Mouse (Mus musculus) brain, embryonic 14.5 days (tissue): ENCODE measurements around the gene Fmc1.
"Not testable (repeated sequence)": the region's sequence is repeated elsewhere in the genome, so short reads cannot be mapped to it uniquely, and the experiment has no call there.

Experiments
- CTCF ChIP-seq: fragments of 200-500 bp; IDR thresholded peaks from 2 replicates; pipeline ENCODE4 v1.5.1; 2012; ENCODE audit warnings: inconsistent platforms, mild to moderate bottlenecking, moderate library complexity, borderline replicate concordance; ENCODE audit not compliant: insufficient read depth, insufficient read length; ENCODE audit errors: extremely low read depth
- POLR2A ChIP-seq: fragments of 200-500 bp; IDR thresholded peaks from 2 replicates; pipeline ENCODE4 v1.6.1; 2012; ENCODE audit warnings: mild to moderate bottlenecking, inconsistent platforms, borderline replicate concordance; ENCODE audit not compliant: poor library complexity, insufficient read depth, insufficient read length, severe bottlenecking; ENCODE audit errors: extremely low read depth

GRCm38 (mm10) chr6:38548595-38548994 is 15.3 kb downstream of the Fmc1 start:
- not testable (repeated sequence) for TF ChIP-seq POLR2A, CTCF
